Mouse (Mus musculus) intestine, embryonic 16.5 days (tissue): ENCODE results near the gene Bfsp2. TPM values are rescaled to one million over a fixed set of nuclear protein-coding genes. Genes with fewer than 3 reads are reported as not detected.

Source experiments
- ATAC-seq: fragments of 200-750 bp; cut with Nextera tagmentation; 2 replicates; pipeline ENCODE4 v1.8.0; 2017; ENCODE audit warnings: moderate TSS enrichment, moderate library complexity
- H3K27ac ChIP-seq: fragments of 300-500 bp; sonication (generic); 2 replicates; pipeline ENCODE4 v1.5.1; 2014; ENCODE audit warnings: mild to moderate bottlenecking, low read length
- H3K27me3 ChIP-seq: fragments of 300-500 bp; sonication (generic); replicated peaks from 2 replicates; pipeline ENCODE4 v1.6.1; 2014; ENCODE audit warnings: low read length, control low read depth, mixed read lengths; ENCODE audit not compliant: control insufficient read depth, insufficient read depth
- H3K36me3 ChIP-seq: fragments of 300-500 bp; sonication (generic); 2 replicates; pipeline ENCODE4 v1.6.1; 2014; ENCODE audit warnings: low read length, control low read depth; ENCODE audit not compliant: control insufficient read depth, insufficient read depth
- H3K4me1 ChIP-seq: fragments of 300-500 bp; sonication (generic); 2 replicates; pipeline ENCODE4 v1.6.1; 2014; ENCODE audit warnings: low read length, control low read depth, mixed read lengths; ENCODE audit not compliant: control insufficient read depth, insufficient read depth
- H3K4me2 ChIP-seq: fragments of 300-500 bp; sonication (generic); 2 replicates; pipeline ENCODE4 v1.6.1; 2014; ENCODE audit warnings: low read depth, low read length, control low read depth
- H3K4me3 ChIP-seq: fragments of 300-500 bp; sonication (generic); 2 replicates; pipeline ENCODE4 v1.5.1; 2014; ENCODE audit warnings: mild to moderate bottlenecking, low read length
- H3K9ac ChIP-seq: fragments of 300-500 bp; sonication (generic); 2 replicates; pipeline ENCODE4 v1.6.1; 2014; ENCODE audit warnings: low read depth, low read length
- H3K9me3 ChIP-seq: fragments of 300-500 bp; sonication (generic); 2 replicates; pipeline ENCODE4 v1.6.1; 2016; ENCODE audit warnings: low read length, control low read depth; ENCODE audit not compliant: control insufficient read depth
- WGBS: fragments of 180-500 bp; shearing (Covaris S2); extraction: QIAGEN DNeasy Blood & Tissue Kit; methylation state at CpG from one replicate; pipeline ENCODE4 v1.1.7; 2014; 5-methylcytosine and 5-hydroxymethylcytosine counted together
- polyA plus RNA-seq: library from polyadenylated mRNA; unstranded; fragments of >200 nt; fragmentation: Nextera tagmentation; extraction: Ambion mirVana; gene quantifications from 2 replicates; pipeline ENCODE4 v1.2.1, GENCODE M21; 2015

Bfsp2 gene
- polyA plus RNA-seq, 1 experiment from 2014 or later: not detected

GRCm38 (mm10) chr9:103403331-103403973 is 76.8 kb downstream of the Bfsp2 start:
- WGBS: 52% methylated on average over 4 of the region's 4 CpGs
- Histone ChIP-seq H3K9ac (no peak overlapping the region), H3K4me1 (0 out of 2 replicates have a peak, but pooled peaks cover under 1% of the 10 kb centered on the region), H3K36me3 (no peaks in the 10 kb centered on the region), H3K27me3 (no peaks in the 10 kb centered on the region), H3K4me3 (no peak overlapping the region), H3K4me2 (no peak overlapping the region), H3K27ac (no peak overlapping the region), H3K9me3 (no peaks in the 10 kb centered on the region)
- no peak for ATAC-seq

GRCm38 (mm10) chr9:103398509-103399157 is 81.6 kb downstream of the Bfsp2 start:
- Histone ChIP-seq H3K4me2 (no peak overlapping the region), H3K36me3 (no peaks in the 10 kb centered on the region), H3K9ac (no peak overlapping the region), H3K4me1 (0 out of 2 replicates have a peak, but pooled peaks cover 3% of the 10 kb centered on the region), H3K27me3 (no peaks in the 10 kb centered on the region), H3K27ac (no peak overlapping the region), H3K4me3 (no peak overlapping the region), H3K9me3 (0 out of 2 replicates have a peak, but pooled peaks cover 4% of the 10 kb centered on the region)
- peak; percentile 36; the same call in 1 of the 2 replicates for ATAC-seq
- 47% methylated on average over 21 of the region's 21 CpGs for WGBS

- Histone ChIP-seq H3K36me3 (no peaks in the 10 kb centered on the region), H3K4me1 (0 out of 2 replicates have a peak, but pooled peaks cover under 1% of the 10 kb centered on the region), H3K4me2 (no peak overlapping the region), H3K27me3 (no peaks in the 10 kb centered on the region), H3K9me3 (0 out of 2 replicates have a peak, but pooled peaks cover 4% of the 10 kb centered on the region), H3K4me3 (no peak overlapping the region), H3K9ac (no peak overlapping the region), H3K27ac (no peak overlapping the region)
- WGBS: 90% methylated on average over 11 of the region's 11 CpGs
- no peak for ATAC-seq
Observed at GRCm38 (mm10) chr9:103393256-103393655, 87.0 kb downstream of the Bfsp2 start.

- Histone ChIP-seq H3K9me3 (0 out of 2 replicates have a peak, but pooled peaks cover 4% of the 10 kb centered on the region), H3K4me1 (no peaks in the 10 kb centered on the region), H3K4me3 (no peak overlapping the region), H3K27ac (no peak overlapping the region), H3K4me2 (no peak overlapping the region), H3K27me3 (no peaks in the 10 kb centered on the region), H3K9ac (no peak overlapping the region), H3K36me3 (no peaks in the 10 kb centered on the region)
- ATAC-seq: no peak
- 59% methylated on average over 6 of the region's 6 CpGs for WGBS
Observed at GRCm38 (mm10) chr9:103391796-103392372, 88.3 kb downstream of the Bfsp2 start.

GRCm38 (mm10) chr9:103389261-103389660 is 91.0 kb downstream of the Bfsp2 start:
- ATAC-seq: no peak
- Histone ChIP-seq H3K9me3 (no peaks in the 10 kb centered on the region), H3K27me3 (no peaks in the 10 kb centered on the region), H3K4me3 (no peak overlapping the region), H3K36me3 (no peaks in the 10 kb centered on the region), H3K4me1 (peaks cover 9% of the 10 kb centered on the region), H3K4me2 (no peak overlapping the region), H3K9ac (no peak overlapping the region), H3K27ac (no peak overlapping the region)
- 85% methylated on average over 6 of the region's 6 CpGs for WGBS

GRCm38 (mm10) chr9:103387011-103387653 is 93.1 kb downstream of the Bfsp2 start:
- no peak overlapping the region for H3K4me3 ChIP-seq
- H3K9me3 ChIP-seq: no peaks in the 10 kb centered on the region
- H3K4me1 ChIP-seq: peaks cover 9% of the 10 kb centered on the region
- H3K4me2 ChIP-seq: no peak overlapping the region
- 58% methylated on average over 10 of the region's 10 CpGs for WGBS
- ATAC-seq: no peak
- H3K36me3 ChIP-seq: no peaks in the 10 kb centered on the region
- no peak overlapping the region for H3K27ac ChIP-seq
- no peak overlapping the region for H3K9ac ChIP-seq
- no peaks in the 10 kb centered on the region for H3K27me3 ChIP-seq

GRCm38 (mm10) chr9:103386573-103386972 is 93.6 kb downstream of the Bfsp2 start:
- no peak overlapping the region for H3K4me2 ChIP-seq

GRCm38 (mm10) chr9:103385600-103385999 is 94.6 kb downstream of the Bfsp2 start:
- no peaks in the 10 kb centered on the region for H3K9me3 ChIP-seq
- no peaks in the 10 kb centered on the region for H3K27me3 ChIP-seq
- ATAC-seq: peak; percentile 82
- H3K9ac ChIP-seq: no peak overlapping the region
- no peak overlapping the region for H3K4me3 ChIP-seq
- WGBS: 6% methylated on average over 1 of the region's 1 CpGs
- peaks cover 9% of the 10 kb centered on the region for H3K4me1 ChIP-seq
- no peaks in the 10 kb centered on the region for H3K36me3 ChIP-seq
- no peak overlapping the region for H3K27ac ChIP-seq
- no peak overlapping the region for H3K4me2 ChIP-seq

More at GRCm38 (mm10) chr9:103386573-103386972, 93.6 kb downstream of the Bfsp2 start:
- Histone ChIP-seq H3K27me3 (no peaks in the 10 kb centered on the region), H3K36me3 (no peaks in the 10 kb centered on the region), H3K9me3 (no peaks in the 10 kb centered on the region), H3K9ac (no peak overlapping the region), H3K27ac (no peak overlapping the region), H3K4me3 (no peak overlapping the region), H3K4me1 (peaks cover 9% of the 10 kb centered on the region)
- no peak for ATAC-seq
- 44% methylated on average over 5 of the region's 5 CpGs for WGBS

- WGBS: 70% methylated on average over 4 of the region's 4 CpGs
- H3K9ac ChIP-seq: no peak overlapping the region
- H3K27me3 ChIP-seq: no peaks in the 10 kb centered on the region
- no peak overlapping the region for H3K4me3 ChIP-seq
- ATAC-seq: no peak
- H3K4me2 ChIP-seq: no peak overlapping the region
- H3K36me3 ChIP-seq: no peaks in the 10 kb centered on the region
- no peak overlapping the region for H3K27ac ChIP-seq
- H3K9me3 ChIP-seq: no peaks in the 10 kb centered on the region
- peaks cover 9% of the 10 kb centered on the region for H3K4me1 ChIP-seq
Observed at GRCm38 (mm10) chr9:103384141-103384796, 96.0 kb downstream of the Bfsp2 start.
